Mouse (Mus musculus) adrenal gland, adult (tissue): Measurements from ENCODE around the gene Gpd2.

Source experiments
- DNase-seq, 2 experiments: peaks; one replicate each; pipeline ENCODE4 v3.0.0; 2022 to 2023; ENCODE audit warnings: low spot score in 1 of 2; ENCODE audit not compliant: inconsistent age in 2 of 2

Gene Gpd2

GRCm38 (mm10) chr2:57296069-57296468, 58.6 kb downstream of the Gpd2 start:
- no peak for DNase-seq

- peak; percentile 8 to 58 for DNase-seq
Measured at GRCm38 (mm10) chr2:57297226-57297625, 59.8 kb downstream of the Gpd2 start.

- DNase-seq: peak; percentile 7 to 62
Measured at GRCm38 (mm10) chr2:57301539-57301938, 64.1 kb downstream of the Gpd2 start.

GRCm38 (mm10) chr2:57304212-57304611, 66.8 kb downstream of the Gpd2 start:
- DNase-seq: no peak

GRCm38 (mm10) chr2:57312268-57312797, 74.9 kb downstream of the Gpd2 start:
- DNase-seq: no peak

- DNase-seq: peak; percentile 33 to 74
Measured at GRCm38 (mm10) chr2:57316055-57316454, 78.6 kb downstream of the Gpd2 start.

GRCm38 (mm10) chr2:57318336-57318735, 80.9 kb downstream of the Gpd2 start:
- no peak for DNase-seq

GRCm38 (mm10) chr2:57326091-57326490, 88.7 kb downstream of the Gpd2 start:
- DNase-seq: no peak

- no peak for DNase-seq
Measured at GRCm38 (mm10) chr2:57329327-57329726, 91.9 kb downstream of the Gpd2 start.

GRCm38 (mm10) chr2:57330812-57331211, 93.4 kb downstream of the Gpd2 start:
- DNase-seq: no peak

- DNase-seq: no peak
Measured at GRCm38 (mm10) chr2:57331266-57331665, 93.8 kb downstream of the Gpd2 start.

GRCm38 (mm10) chr2:57333481-57333880, 96.0 kb downstream of the Gpd2 start:
- no peak for DNase-seq

GRCm38 (mm10) chr2:57335397-57335796, 98.0 kb downstream of the Gpd2 start:
- DNase-seq: no peak

GRCm38 (mm10) chr2:57338779-57339178, 101.3 kb downstream of the Gpd2 start:
- no peak for DNase-seq

- DNase-seq: no peak
Measured at GRCm38 (mm10) chr2:57342910-57343309, 105.5 kb downstream of the Gpd2 start.

GRCm38 (mm10) chr2:57350615-57351014, 113.2 kb downstream of the Gpd2 start:
- peak in 1 of 2 experiments; percentile 40 for DNase-seq

- DNase-seq: no peak
Measured at GRCm38 (mm10) chr2:57353722-57354432, 116.4 kb downstream of the Gpd2 start.

GRCm38 (mm10) chr2:57354848-57355247, 117.4 kb downstream of the Gpd2 start:
- DNase-seq: no peak

- no peak for DNase-seq
Measured at GRCm38 (mm10) chr2:57356222-57356822, 118.9 kb downstream of the Gpd2 start.

GRCm38 (mm10) chr2:57362503-57362902, 125.1 kb downstream of the Gpd2 start:
- no peak for DNase-seq

GRCm38 (mm10) chr2:57374647-57375046, 137.2 kb downstream of the Gpd2 start:
- DNase-seq: peak in 1 of 2 experiments; percentile 45

GRCm38 (mm10) chr2:57375138-57375837, 137.9 kb downstream of the Gpd2 start:
- no peak for DNase-seq
